Comparison of ENCODE assay signal across 8 mouse cellular contexts in genomic region chr7:97424621-97425245, GRCm38 (mm10). TPM values are rescaled to one million over a fixed set of nuclear protein-coding genes. Genes with fewer than 3 reads are reported as not detected.
DNase-seq lines count a peak whose midpoint lies in the region; ATAC-seq and TF ChIP-seq lines count a peak whose summit lies in the region.

No protein-coding gene starts in this region.

- H3K9me3 ChIP-seq in embryonic facial prominence, embryonic 15.5 days (replicated peaks): no peaks in the 10 kb centered on the region
- H3K9me3 ChIP-seq in heart, embryonic 10.5 days: no peaks in the 10 kb centered on the region
- H3K9me3 ChIP-seq in kidney, embryonic 16.5 days (ENCODE audit: low read length): no peaks in the 10 kb centered on the region

- TF ChIP-seq POLR2A in bone marrow, adult 2 months (IDR thresholded peaks at IDR 0.05; ENCODE audit: borderline replicate concordance, control insufficient read depth, low read depth, low read length): 0 out of 2 replicates have a peak, but pooled peaks have one; percentile 17
- no peak for TF ChIP-seq POLR2A in liver, adult 2 months (IDR thresholded peaks at IDR 0.05; ENCODE audit: extremely low read depth, insufficient read depth, low read length)
- no peak for TF ChIP-seq POLR2A in myocyte (IDR thresholded peaks at IDR 0.05; ENCODE audit: insufficient read length, low read depth)

- no peaks in the 10 kb centered on the region for H3K4me1 ChIP-seq in bone marrow, adult 2 months (ENCODE audit: control insufficient read depth, insufficient read depth, low read length)
- peaks cover 5% of the 10 kb centered on the region for H3K4me1 ChIP-seq in embryonic facial prominence, embryonic 15.5 days
- peaks cover 8% of the 10 kb centered on the region; the same call in 1 of the 2 replicates for H3K4me1 ChIP-seq in heart, embryonic 10.5 days
- peaks cover 2% of the 10 kb centered on the region; the same call in 1 of the 2 replicates for H3K4me1 ChIP-seq in kidney, embryonic 16.5 days (ENCODE audit: insufficient read depth, low read length)
- H3K4me1 ChIP-seq in liver, adult 2 months (ENCODE audit: control insufficient read depth, insufficient read depth, low read length): peaks cover 33% of the 10 kb centered on the region

- WGBS in bone marrow, adult 2 months: 7% methylated on average over 12 of the region's 12 CpGs
- 8% methylated on average over 12 of the region's 12 CpGs for WGBS in embryonic facial prominence, embryonic 15.5 days
- 9% methylated on average over 12 of the region's 12 CpGs for whole genome bisulfite sequencing in heart, embryonic 10.5 days
- WGBS in kidney, embryonic 16.5 days: 9% methylated on average over 12 of the region's 12 CpGs
- 9% methylated on average over 12 of the region's 12 CpGs for WGBS in liver, adult 2 months

- no peak overlapping the region for H3K4me3 ChIP-seq in bone marrow, adult 2 months (replicated peaks; ENCODE audit: control insufficient read depth, low read depth, low read length)
- no peak overlapping the region for H3K4me3 ChIP-seq in embryonic facial prominence, embryonic 15.5 days (replicated peaks)
- H3K4me3 ChIP-seq in heart, embryonic 10.5 days: no peak overlapping the region
- H3K4me3 ChIP-seq in kidney, embryonic 16.5 days (ENCODE audit: low read length): no peak overlapping the region
- H3K4me3 ChIP-seq in liver, adult 2 months (ENCODE audit: insufficient read depth, low read depth, low read length): no peak overlapping the region
- no peak overlapping the region for H3K4me3 ChIP-seq in myocyte

- H3K79me2 ChIP-seq in liver, adult 2 months (ENCODE audit: control insufficient read depth, insufficient read depth, low read length): no peaks in the 10 kb centered on the region
- H3K79me2 ChIP-seq in myocyte (ENCODE audit: control insufficient read depth, insufficient read depth): no peaks in the 10 kb centered on the region

- H3K4me2 ChIP-seq in embryonic facial prominence, embryonic 15.5 days (replicated peaks): no peak overlapping the region
- H3K4me2 ChIP-seq in kidney, embryonic 16.5 days (replicated peaks; ENCODE audit: low read depth, low read length): no peak overlapping the region
- H3K4me2 ChIP-seq in myocyte (ENCODE audit: low read depth): peak overlapping the region; percentile 55

- peak; percentile 78 for DNase-seq in A20 (ENCODE audit: low read depth, low spot score)
- peak; percentile 92 for DNase-seq in heart, embryonic 10.5 days (ENCODE audit: low spot score)
- DNase-seq in liver, adult 2 months (ENCODE audit: extremely low read depth, low read depth, low spot score): peak; percentile 48
- DNase-seq in spleen, postnatal 36 days (ENCODE audit: low spot score in 2 of 2): peak; percentile 73 to 75

- peak; percentile 81 for ATAC-seq in embryonic facial prominence, embryonic 15.5 days (ENCODE audit: insufficient number of reproducible peaks, low FRiP score, low TSS enrichment, low read depth)
- ATAC-seq in kidney, embryonic 16.5 days (ENCODE audit: low FRiP score, low TSS enrichment): peak; percentile 84; the same call in 1 of the 2 replicates

- H3K27me3 ChIP-seq in embryonic facial prominence, embryonic 15.5 days: no peaks in the 10 kb centered on the region
- no peaks in the 10 kb centered on the region for H3K27me3 ChIP-seq in heart, embryonic 10.5 days (ENCODE audit: insufficient read depth, poor library complexity, severe bottlenecking)
- H3K27me3 ChIP-seq in kidney, embryonic 16.5 days (ENCODE audit: insufficient read depth, low read length): no peaks in the 10 kb centered on the region
- H3K27me3 ChIP-seq in liver, adult 2 months (ENCODE audit: control insufficient read depth, insufficient read depth, low read length): no peaks in the 10 kb centered on the region
- H3K27me3 ChIP-seq in myocyte (ENCODE audit: control insufficient read depth, insufficient read depth, insufficient read length): no peaks in the 10 kb centered on the region

- H3ac ChIP-seq in myocyte (ENCODE audit: control insufficient read depth, insufficient read length): no peak overlapping the region

- no peak overlapping the region for H3K9ac ChIP-seq in embryonic facial prominence, embryonic 15.5 days
- no peak overlapping the region for H3K9ac ChIP-seq in kidney, embryonic 16.5 days (replicated peaks; ENCODE audit: low read length)
- H3K9ac ChIP-seq in liver, adult 2 months (ENCODE audit: low read depth, low read length): no peak overlapping the region

- TF ChIP-seq CTCF in bone marrow, adult 2 months (IDR thresholded peaks at IDR 0.05; ENCODE audit: control insufficient read depth, insufficient read depth, low read length): peak; percentile 90
- peak; percentile 92 for TF ChIP-seq CTCF in liver, adult 2 months (IDR thresholded peaks at IDR 0.05; ENCODE audit: low read depth, low read length)

- H3K27ac ChIP-seq in bone marrow, adult 2 months (ENCODE audit: control insufficient read depth, insufficient read depth, low read depth, low read length, poor library complexity): no peak overlapping the region
- H3K27ac ChIP-seq in embryonic facial prominence, embryonic 15.5 days (replicated peaks): no peak overlapping the region
- H3K27ac ChIP-seq in heart, embryonic 10.5 days: no peak overlapping the region
- H3K27ac ChIP-seq in kidney, embryonic 16.5 days (ENCODE audit: low read length): no peak overlapping the region
- H3K27ac ChIP-seq in liver, adult 2 months (replicated peaks; ENCODE audit: insufficient read depth, low read depth, low read length): no peak overlapping the region

- no peaks in the 10 kb centered on the region for H3K36me3 ChIP-seq in embryonic facial prominence, embryonic 15.5 days
- H3K36me3 ChIP-seq in heart, embryonic 10.5 days: no peaks in the 10 kb centered on the region
- no peaks in the 10 kb centered on the region for H3K36me3 ChIP-seq in kidney, embryonic 16.5 days (ENCODE audit: insufficient read depth, low read length)
- H3K36me3 ChIP-seq in liver, adult 2 months (ENCODE audit: control insufficient read depth, insufficient read depth, low read length): no peaks in the 10 kb centered on the region
- H3K36me3 ChIP-seq in myocyte (ENCODE audit: control insufficient read depth, insufficient read depth): no peaks in the 10 kb centered on the region

TF ChIP-seq in myocyte, 11 proteins besides CTCF, POLR2A, EP300 and RAD21 (continues in another document):
- no peak for TF ChIP-seq USF1 (IDR thresholded peaks at IDR 0.05; ENCODE audit: low read depth)
- TF ChIP-seq TCF3 (IDR thresholded peaks at IDR 0.05; ENCODE audit: insufficient read length, low read depth): no peak
- no peak for TF ChIP-seq CEBPB (IDR thresholded peaks at IDR 0.05; ENCODE audit: insufficient read depth, poor library complexity, severe bottlenecking)
- TF ChIP-seq TCF12 (IDR thresholded peaks at IDR 0.05; ENCODE audit: insufficient read depth, poor library complexity, severe bottlenecking): no peak

RNA-seq across cellular contexts. Expression of gene Thrsp, which starts 7.2 kb away (rescaled TPM):
- 11.5 and 13.1 TPM in 2 replicates for polyA plus RNA-seq in bone marrow, adult 2 months (2011; ENCODE audit: insufficient read depth, insufficient read length, low replicate concordance, missing spikeins)
- polyA plus RNA-seq in embryonic facial prominence, embryonic 15.5 days (2015; fragmentation: Nextera tagmentation; extraction: Ambion mirVana): 0.42 and 0.84 TPM in 2 replicates
- polyA plus RNA-seq in heart, embryonic 10.5 days (2016; fragmentation: Nextera tagmentation; extraction: Ambion mirVana): 0.43 and 0.51 TPM in 2 replicates
- polyA plus RNA-seq in kidney, embryonic 16.5 days (2015; fragmentation: Nextera tagmentation; extraction: Ambion mirVana): 0.81 and 1.2 TPM in 2 replicates
- total RNA-seq in liver, adult 2 months (2014; rRNA removed): 292 and 1,156 TPM in 2 replicates
- polyA plus RNA-seq in liver, adult 2 months (2012; rRNA removed): 247 and 275 TPM in 2 replicates
- polyA plus RNA-seq in myocyte (2012; fragmentation: generic; extraction: Trizol): 0.02 TPM

RNA-seq across cellular contexts. Expression of gene Ndufc2, which starts 24.9 kb away (rescaled TPM):
- polyA plus RNA-seq in bone marrow, adult 2 months (2011; ENCODE audit: insufficient read depth, insufficient read length, low replicate concordance, missing spikeins): 34.6 and 53.4 TPM in 2 replicates
- polyA plus RNA-seq in embryonic facial prominence, embryonic 15.5 days (2015; fragmentation: Nextera tagmentation; extraction: Ambion mirVana): 336 and 344 TPM in 2 replicates
- polyA plus RNA-seq in heart, embryonic 10.5 days (2016; fragmentation: Nextera tagmentation; extraction: Ambion mirVana): 380 and 484 TPM in 2 replicates
- polyA plus RNA-seq in kidney, embryonic 16.5 days (2015; fragmentation: Nextera tagmentation; extraction: Ambion mirVana): 324 and 325 TPM in 2 replicates
- 213 and 221 TPM in 2 replicates for total RNA-seq in liver, adult 2 months (2014; rRNA removed)
- polyA plus RNA-seq in liver, adult 2 months (2012; rRNA removed): 191 and 204 TPM in 2 replicates
- polyA plus RNA-seq in myocyte (2012; fragmentation: generic; extraction: Trizol): 211 TPM

RNA-seq across cellular contexts. Expression of gene Kctd14, which starts 26.4 kb away (rescaled TPM):
- 12.6 and 13.5 TPM in 2 replicates for polyA plus RNA-seq in bone marrow, adult 2 months (2011; ENCODE audit: insufficient read depth, insufficient read length, low replicate concordance, missing spikeins)
- polyA plus RNA-seq in embryonic facial prominence, embryonic 15.5 days (2015; fragmentation: Nextera tagmentation; extraction: Ambion mirVana): 3.5 and 5.1 TPM in 2 replicates
- polyA plus RNA-seq in heart, embryonic 10.5 days (2016; fragmentation: Nextera tagmentation; extraction: Ambion mirVana): 0.47 and 0.87 TPM in 2 replicates
- 1.2 and 1.4 TPM in 2 replicates for polyA plus RNA-seq in kidney, embryonic 16.5 days (2015; fragmentation: Nextera tagmentation; extraction: Ambion mirVana)
- 0.07 and 0.18 TPM in 2 replicates for total RNA-seq in liver, adult 2 months (2014; rRNA removed)
- 0.13 TPM in 1 of 2 replicates, not detected in the other for polyA plus RNA-seq in liver, adult 2 months (2012; rRNA removed)
- polyA plus RNA-seq in myocyte (2012; fragmentation: generic; extraction: Trizol): 0.10 TPM

RNA-seq across cellular contexts. Expression of gene Alg8, which starts 53.3 kb away (rescaled TPM):
- polyA plus RNA-seq in bone marrow, adult 2 months (2011; ENCODE audit: insufficient read depth, insufficient read length, low replicate concordance, missing spikeins): 48.7 and 59.1 TPM in 2 replicates
- polyA plus RNA-seq in embryonic facial prominence, embryonic 15.5 days (2015; fragmentation: Nextera tagmentation; extraction: Ambion mirVana): 35.0 and 35.3 TPM in 2 replicates
- polyA plus RNA-seq in heart, embryonic 10.5 days (2016; fragmentation: Nextera tagmentation; extraction: Ambion mirVana): 47.3 and 53.4 TPM in 2 replicates
- polyA plus RNA-seq in kidney, embryonic 16.5 days (2015; fragmentation: Nextera tagmentation; extraction: Ambion mirVana): 43.6 and 49.3 TPM in 2 replicates
- total RNA-seq in liver, adult 2 months (2014; rRNA removed): 3.3 and 6.2 TPM in 2 replicates
- polyA plus RNA-seq in liver, adult 2 months (2012; rRNA removed): 6.3 and 7.5 TPM in 2 replicates
- polyA plus RNA-seq in myocyte (2012; fragmentation: generic; extraction: Trizol): 15.1 TPM

RNA-seq across cellular contexts. Expression of gene Ints4, which starts 56.0 kb away (rescaled TPM):
- polyA plus RNA-seq in bone marrow, adult 2 months (2011; ENCODE audit: insufficient read depth, insufficient read length, low replicate concordance, missing spikeins): 14.7 and 22.4 TPM in 2 replicates
- polyA plus RNA-seq in embryonic facial prominence, embryonic 15.5 days (2015; fragmentation: Nextera tagmentation; extraction: Ambion mirVana): 43.7 and 45.5 TPM in 2 replicates
- polyA plus RNA-seq in heart, embryonic 10.5 days (2016; fragmentation: Nextera tagmentation; extraction: Ambion mirVana): 45.6 and 48.5 TPM in 2 replicates
- polyA plus RNA-seq in kidney, embryonic 16.5 days (2015; fragmentation: Nextera tagmentation; extraction: Ambion mirVana): 59.2 and 60.4 TPM in 2 replicates
- 23.3 and 25.0 TPM in 2 replicates for total RNA-seq in liver, adult 2 months (2014; rRNA removed)
- polyA plus RNA-seq in liver, adult 2 months (2012; rRNA removed): 28.6 and 31.0 TPM in 2 replicates
- 24.9 TPM for polyA plus RNA-seq in myocyte (2012; fragmentation: generic; extraction: Trizol)

Comparison
In these comparisons a context has a peak if more than half of its experiments do, and no peak if none do; other contexts are left out.
1. RNA of gene Thrsp, which starts 7.2 kb away (polyA plus RNA-seq): 247 to 275 TPM in liver, adult 2 months; 11.5 to 13.1 TPM in bone marrow, adult 2 months, 0.81 to 1.2 TPM in kidney, embryonic 16.5 days, 0.42 to 0.84 TPM in embryonic facial prominence, embryonic 15.5 days, 0.43 to 0.51 TPM in heart, embryonic 10.5 days and 0.02 TPM in myocyte (single experiment); every median in the first group is over 10 times any median in the second.
2. Peak in every context shown above with its lines, with median percentiles within 50 percentile points of each other: DNase-seq.